Mouse (Mus musculus): ENCODE data around the gene Rps16. TPM values are rescaled to one million over a fixed set of nuclear protein-coding genes. Genes with fewer than 3 reads are reported as not detected.
A peak's percentile ranks its signal among the peaks of the same experiment; 100 is the strongest.

Gene Rps16
- polyA plus RNA-seq, 1 experiment from 2014 or later, result 580 TPM

DNA sequence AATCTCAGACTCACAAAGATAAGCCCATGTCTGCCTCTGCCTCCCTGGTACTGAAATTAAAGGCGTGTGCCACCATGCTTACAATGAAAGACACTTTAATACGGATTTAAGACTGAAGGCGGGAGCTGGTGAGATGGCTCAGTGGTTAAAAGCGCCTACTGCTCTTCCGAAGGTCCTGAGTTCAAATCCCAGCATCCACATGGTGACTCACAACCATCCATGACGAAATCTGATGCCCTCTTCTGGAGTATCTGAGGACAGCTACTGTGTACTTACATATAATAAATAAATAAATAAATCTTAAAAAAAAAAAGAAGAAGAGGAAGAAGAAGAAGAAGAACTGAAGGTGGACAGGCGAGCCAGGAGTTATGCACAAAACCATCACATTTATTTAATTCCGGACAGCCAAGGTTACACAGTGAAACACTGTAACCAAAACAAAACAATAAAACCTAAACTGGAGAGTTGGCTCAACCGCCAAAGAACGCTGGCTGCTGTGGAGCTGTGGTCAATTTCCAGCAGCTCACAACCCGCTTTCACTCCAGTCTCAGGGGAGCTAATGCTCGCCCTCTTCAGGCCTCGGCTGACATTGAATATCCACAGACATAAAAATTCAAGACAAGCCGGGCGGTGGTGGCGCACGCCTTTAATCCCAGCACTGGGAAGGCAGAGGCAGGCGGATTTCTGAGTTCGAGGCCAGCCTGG is 11.1 kb upstream of the Rps16 start:
- Histone ChIP-seq H3K27me3 (ENCODE audit: control insufficient read depth, insufficient read depth, low read length) (no peaks in the 10 kb centered on the region), H3K36me3 (ENCODE audit: control insufficient read depth, insufficient read depth, low read length) (0 out of 2 replicates have a peak, but pooled peaks cover 5% of the 10 kb centered on the region), H3K9me3 (ENCODE audit: control insufficient read depth, low read length) (no peaks in the 10 kb centered on the region), H3K9ac (replicated peaks; ENCODE audit: low read length) (no peak overlapping the region; the same call in 1 of the 2 replicates), H3K4me1 (ENCODE audit: control insufficient read depth, insufficient read depth, low read length) (peaks cover 8% of the 10 kb centered on the region; the same call in 1 of the 2 replicates), H3K4me2 (ENCODE audit: low read length) (peak overlapping the region; percentile 86), H3K27ac (replicated peaks; ENCODE audit: low read depth, low read length) (peak overlapping the region; percentile 77), H3K4me3 (replicated peaks; ENCODE audit: low read depth, low read length) (peak overlapping the region; percentile 98)
- ATAC-seq (ENCODE audit: low FRiP score, low TSS enrichment), result no peak
- 78% methylated on average over 19 of the region's 19 CpGs for WGBS
- peak; percentile 33 for DNase-seq

DNA sequence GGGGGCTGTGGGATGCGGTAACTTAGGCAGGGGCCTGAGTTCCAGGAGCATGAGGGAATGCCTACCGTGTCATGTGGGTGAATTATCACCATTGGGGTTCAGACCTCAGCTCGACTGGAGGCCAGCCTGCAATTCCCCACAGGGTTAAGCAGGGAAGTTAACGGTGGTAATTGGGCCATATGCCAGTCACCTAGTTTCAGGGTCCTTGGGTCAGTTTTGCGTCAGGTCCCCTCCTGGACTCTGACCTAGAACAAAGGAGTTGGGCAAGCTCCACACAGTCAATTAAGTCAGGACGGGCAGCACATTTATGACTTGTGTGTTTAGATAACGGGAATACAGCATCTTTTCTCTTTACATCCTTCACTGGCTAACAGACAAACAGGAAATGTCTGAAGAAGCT is 9.1 kb upstream of the Rps16 start:
- Histone ChIP-seq H3K4me1 (ENCODE audit: control insufficient read depth, insufficient read depth, low read length) (peaks cover 8% of the 10 kb centered on the region; the same call in 1 of the 2 replicates), H3K9ac (replicated peaks; ENCODE audit: low read length) (no peak overlapping the region), H3K9me3 (ENCODE audit: control insufficient read depth, low read length) (no peaks in the 10 kb centered on the region), H3K36me3 (ENCODE audit: control insufficient read depth, insufficient read depth, low read length) (no peaks in the 10 kb centered on the region), H3K27me3 (ENCODE audit: control insufficient read depth, insufficient read depth, low read length) (no peaks in the 10 kb centered on the region), H3K4me2 (ENCODE audit: low read length) (no peak overlapping the region), H3K27ac (replicated peaks; ENCODE audit: low read depth, low read length) (no peak overlapping the region), H3K4me3 (replicated peaks; ENCODE audit: low read depth, low read length) (no peak overlapping the region)
- ATAC-seq (ENCODE audit: low FRiP score, low TSS enrichment) (no peak), DNase-seq (no peak)
- WGBS, result 58% methylated on average over 7 of the region's 7 CpGs

DNA sequence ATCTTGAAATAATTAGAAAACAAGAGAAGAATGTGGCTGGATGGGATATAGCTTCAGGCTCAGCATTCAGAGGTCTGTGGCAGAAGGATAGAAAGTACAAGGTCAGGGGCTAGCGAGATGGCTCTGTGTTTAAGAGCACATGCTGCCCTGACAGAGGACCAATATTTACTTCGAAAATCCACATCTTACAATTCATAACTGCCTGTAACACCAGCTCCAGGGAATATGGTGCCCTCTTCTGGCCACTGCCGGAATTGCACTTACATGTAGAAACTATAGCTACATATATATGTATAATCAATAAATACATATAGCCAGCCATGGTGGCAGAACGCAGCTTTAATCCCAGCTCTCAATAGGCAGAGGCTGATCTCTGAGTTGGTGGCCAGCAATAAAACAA is 5.8 kb upstream of the Rps16 start:
- ATAC-seq (ENCODE audit: low FRiP score, low TSS enrichment) (peak; percentile 24), DNase-seq (peak; percentile 88)
- 5% methylated on average over 4 of the region's 4 CpGs for WGBS
- H3K4me3 ChIP-seq (replicated peaks; ENCODE audit: low read depth, low read length), result no peak overlapping the region
- H3K27ac ChIP-seq (replicated peaks; ENCODE audit: low read depth, low read length), result no peak overlapping the region
- no peak overlapping the region for H3K9ac ChIP-seq (replicated peaks; ENCODE audit: low read length)
- H3K4me1 ChIP-seq (ENCODE audit: control insufficient read depth, insufficient read depth, low read length), result peaks cover 1% of the 10 kb centered on the region; the same call in 1 of the 2 replicates
- H3K36me3 ChIP-seq (ENCODE audit: control insufficient read depth, insufficient read depth, low read length), result no peaks in the 10 kb centered on the region
- no peak overlapping the region for H3K4me2 ChIP-seq (ENCODE audit: low read length)
- H3K27me3 ChIP-seq (ENCODE audit: control insufficient read depth, insufficient read depth, low read length), result no peaks in the 10 kb centered on the region
- H3K9me3 ChIP-seq (ENCODE audit: control insufficient read depth, low read length), result no peaks in the 10 kb centered on the region

DNA sequence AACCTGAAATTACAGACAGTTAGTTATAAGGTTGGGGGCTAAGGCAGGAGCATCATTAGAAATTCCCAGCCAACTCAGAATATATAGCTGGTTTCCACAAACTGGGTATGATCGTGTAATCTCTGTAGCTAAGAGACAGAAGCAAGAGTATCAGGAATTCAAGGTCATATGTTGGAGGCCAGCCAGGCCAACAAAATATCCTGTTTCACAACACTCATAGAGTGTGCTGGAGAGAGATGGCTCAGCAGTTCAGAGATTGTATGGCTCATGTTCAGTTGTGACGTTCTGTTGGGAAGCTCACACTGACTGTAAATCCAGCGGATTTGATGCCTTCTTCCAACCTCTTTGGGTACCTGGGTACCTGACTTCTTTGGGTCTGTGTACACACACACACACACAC is 2.7 kb upstream of the Rps16 start:
- Histone ChIP-seq H3K4me2 (ENCODE audit: low read length) (no peak overlapping the region), H3K36me3 (ENCODE audit: control insufficient read depth, insufficient read depth, low read length) (peaks cover 6% of the 10 kb centered on the region; the same call in 1 of the 2 replicates), H3K4me3 (replicated peaks; ENCODE audit: low read depth, low read length) (no peak overlapping the region), H3K4me1 (ENCODE audit: control insufficient read depth, insufficient read depth, low read length) (peaks cover 11% of the 10 kb centered on the region), H3K27ac (replicated peaks; ENCODE audit: low read depth, low read length) (no peak overlapping the region), H3K9ac (replicated peaks; ENCODE audit: low read length) (no peak overlapping the region), H3K9me3 (ENCODE audit: control insufficient read depth, low read length) (no peaks in the 10 kb centered on the region), H3K27me3 (ENCODE audit: control insufficient read depth, insufficient read depth, low read length) (no peaks in the 10 kb centered on the region)
- WGBS, result 88% methylated on average over 3 of the region's 3 CpGs
- ATAC-seq (ENCODE audit: low FRiP score, low TSS enrichment), result no peak
- DNase-seq, result no peak

DNA sequence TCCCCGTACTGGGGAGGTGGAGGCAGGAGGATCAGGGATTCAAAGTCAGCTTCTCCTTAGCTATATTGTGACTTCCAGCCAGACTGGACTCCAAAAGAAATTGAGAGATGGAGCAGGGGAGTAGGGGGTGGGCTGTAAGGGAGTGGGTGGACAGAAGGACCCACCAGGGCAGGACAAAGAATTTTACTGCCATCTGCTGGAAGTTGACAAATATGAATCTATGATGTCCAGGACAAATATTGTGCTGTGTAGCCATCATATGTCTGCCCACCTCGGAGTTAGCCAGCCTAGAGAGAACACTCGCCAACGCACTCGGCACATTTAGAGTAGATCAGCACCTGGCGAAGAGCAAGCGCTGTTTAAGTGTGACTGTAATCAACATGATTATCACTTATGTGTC is 1.9 kb upstream of the Rps16 start:
- no peak overlapping the region for H3K9ac ChIP-seq (replicated peaks; ENCODE audit: low read length)
- WGBS, result 86% methylated on average over 7 of the region's 7 CpGs
- H3K4me2 ChIP-seq (ENCODE audit: low read length), result no peak overlapping the region

DNA sequence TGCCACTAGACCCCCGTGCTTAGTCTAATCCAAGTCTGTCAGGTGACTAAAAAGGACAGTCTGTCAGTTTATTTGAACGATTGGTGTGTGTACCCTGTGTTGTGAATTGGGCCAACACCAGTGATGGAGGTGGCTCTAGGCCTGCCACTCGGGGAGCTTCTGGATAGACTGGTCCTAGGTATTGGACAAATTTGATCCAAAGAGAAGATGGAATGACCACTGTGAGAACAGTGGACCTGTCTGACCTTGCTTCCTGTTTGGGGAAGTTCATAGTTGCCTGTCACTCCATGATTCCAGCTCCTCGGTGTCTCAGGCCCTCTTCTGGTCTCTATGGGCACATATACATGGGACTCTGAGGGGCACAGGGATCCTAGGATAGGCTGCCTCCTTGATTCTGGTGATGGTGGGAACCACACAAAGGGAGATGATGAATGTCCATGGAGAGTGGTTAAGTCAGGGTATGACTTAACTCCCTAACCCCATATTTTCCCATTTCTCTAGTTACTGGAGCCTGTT is 1.3 kb downstream of the Rps16 start:
- Histone ChIP-seq H3K36me3 (ENCODE audit: control insufficient read depth, insufficient read depth, low read length) (peaks cover 27% of the 10 kb centered on the region), H3K4me2 (ENCODE audit: low read length) (peak overlapping the region; percentile 98), H3K9ac (replicated peaks; ENCODE audit: low read length) (peak overlapping the region; percentile 89), H3K9me3 (ENCODE audit: control insufficient read depth, low read length) (no peaks in the 10 kb centered on the region), H3K4me1 (ENCODE audit: control insufficient read depth, insufficient read depth, low read length) (peaks cover 11% of the 10 kb centered on the region), H3K27me3 (ENCODE audit: control insufficient read depth, insufficient read depth, low read length) (no peaks in the 10 kb centered on the region), H3K27ac (replicated peaks; ENCODE audit: low read depth, low read length) (no peak overlapping the region), H3K4me3 (replicated peaks; ENCODE audit: low read depth, low read length) (peak overlapping the region; percentile 91)
- 44% methylated on average over 4 of the region's 4 CpGs for WGBS
- ATAC-seq (ENCODE audit: low FRiP score, low TSS enrichment) (no peak), DNase-seq (no peak)

More for the DNA sequence above, 1.9 kb upstream of the Rps16 start:
- Histone ChIP-seq H3K36me3 (ENCODE audit: control insufficient read depth, insufficient read depth, low read length) (peaks cover 14% of the 10 kb centered on the region), H3K9me3 (ENCODE audit: control insufficient read depth, low read length) (no peaks in the 10 kb centered on the region), H3K4me1 (ENCODE audit: control insufficient read depth, insufficient read depth, low read length) (peaks cover 11% of the 10 kb centered on the region), H3K27ac (replicated peaks; ENCODE audit: low read depth, low read length) (no peak overlapping the region), H3K27me3 (ENCODE audit: control insufficient read depth, insufficient read depth, low read length) (no peaks in the 10 kb centered on the region), H3K4me3 (replicated peaks; ENCODE audit: low read depth, low read length) (no peak overlapping the region)
- ATAC-seq (ENCODE audit: low FRiP score, low TSS enrichment) (no peak), DNase-seq (peak; percentile 65)

DNA sequence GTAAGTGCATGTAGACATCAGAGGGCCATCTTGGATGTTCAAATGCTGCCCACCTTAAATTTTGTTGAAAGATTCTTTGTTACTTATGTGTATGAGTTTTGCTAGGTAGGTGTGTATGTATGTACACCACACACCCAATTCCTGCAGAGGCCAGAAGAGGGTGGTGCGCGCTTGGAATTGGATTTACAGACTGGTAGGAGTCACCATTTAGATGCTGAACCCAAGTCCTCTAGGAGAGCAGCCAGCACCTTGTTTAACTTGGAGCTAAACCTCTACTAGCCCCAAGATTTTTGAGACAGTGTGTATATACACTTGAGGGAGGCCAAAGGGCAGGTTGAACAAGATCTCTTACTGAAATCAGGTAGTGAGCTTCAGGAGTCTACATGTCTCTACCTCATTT is 2.8 kb downstream of the Rps16 start:
- Histone ChIP-seq H3K36me3 (ENCODE audit: control insufficient read depth, insufficient read depth, low read length) (peaks cover 27% of the 10 kb centered on the region), H3K4me3 (replicated peaks; ENCODE audit: low read depth, low read length) (no peak overlapping the region), H3K27ac (replicated peaks; ENCODE audit: low read depth, low read length) (no peak overlapping the region), H3K4me2 (ENCODE audit: low read length) (no peak overlapping the region), H3K9me3 (ENCODE audit: control insufficient read depth, low read length) (no peaks in the 10 kb centered on the region), H3K4me1 (ENCODE audit: control insufficient read depth, insufficient read depth, low read length) (peaks cover 19% of the 10 kb centered on the region), H3K27me3 (ENCODE audit: control insufficient read depth, insufficient read depth, low read length) (no peaks in the 10 kb centered on the region), H3K9ac (replicated peaks; ENCODE audit: low read length) (no peak overlapping the region)
- WGBS, result 97% methylated on average over 2 of the region's 2 CpGs
- ATAC-seq (ENCODE audit: low FRiP score, low TSS enrichment) (no peak), DNase-seq (no peak)

DNA sequence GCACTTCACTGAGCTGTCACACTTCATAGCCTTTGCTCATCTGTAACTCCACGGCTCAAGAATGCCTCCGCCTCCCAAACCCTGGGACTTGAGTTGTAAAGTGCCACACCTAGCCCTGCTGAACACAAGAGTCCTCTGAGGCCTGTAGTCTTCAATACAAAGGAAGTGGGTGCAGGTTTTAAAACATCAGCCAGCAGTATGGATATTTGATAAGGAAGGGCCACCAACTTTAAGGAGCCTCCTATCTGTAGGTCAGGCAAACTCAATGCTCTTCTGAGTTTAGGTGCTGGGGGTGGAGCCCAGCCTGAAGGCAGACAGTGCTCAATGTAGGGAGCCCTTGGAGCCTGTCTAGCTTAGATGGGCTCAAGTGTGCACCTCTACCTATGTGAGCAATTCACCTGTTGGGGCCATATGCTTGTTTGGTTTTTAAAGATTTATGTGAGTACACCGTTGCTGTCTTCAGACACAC is 3.7 kb downstream of the Rps16 start:
- no peak overlapping the region for H3K9ac ChIP-seq (replicated peaks; ENCODE audit: low read length)
- DNase-seq (no peak), ATAC-seq (ENCODE audit: low FRiP score, low TSS enrichment) (no peak)
- H3K9me3 ChIP-seq (ENCODE audit: control insufficient read depth, low read length), result no peaks in the 10 kb centered on the region
- no peaks in the 10 kb centered on the region for H3K27me3 ChIP-seq (ENCODE audit: control insufficient read depth, insufficient read depth, low read length)
- no peak overlapping the region for H3K4me3 ChIP-seq (replicated peaks; ENCODE audit: low read depth, low read length)
- peaks cover 27% of the 10 kb centered on the region for H3K36me3 ChIP-seq (ENCODE audit: control insufficient read depth, insufficient read depth, low read length)
- 86% methylated on average over 3 of the region's 3 CpGs for WGBS
- H3K4me1 ChIP-seq (ENCODE audit: control insufficient read depth, insufficient read depth, low read length), result peaks cover 20% of the 10 kb centered on the region
- H3K27ac ChIP-seq (replicated peaks; ENCODE audit: low read depth, low read length), result no peak overlapping the region
- H3K4me2 ChIP-seq (ENCODE audit: low read length), result no peak overlapping the region

DNA sequence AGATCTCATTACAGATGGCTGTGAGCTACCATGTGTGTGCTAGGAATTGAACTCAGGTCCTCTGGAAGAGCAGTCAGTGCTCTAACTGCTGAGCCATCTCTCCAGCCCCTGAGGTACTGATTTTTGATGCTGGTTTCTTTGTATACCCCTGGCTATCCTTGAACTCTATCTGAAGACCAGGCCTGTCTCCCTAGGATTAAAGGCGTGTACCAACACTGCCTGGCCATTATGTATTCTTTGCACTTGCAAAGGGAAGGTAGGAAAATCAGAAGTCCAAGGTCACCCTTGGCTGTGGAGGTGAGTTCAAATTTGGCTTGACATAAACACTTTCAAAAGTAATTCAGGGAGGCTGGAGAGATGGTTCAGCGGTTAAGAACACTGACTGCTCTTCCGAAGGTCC is 4.1 kb downstream of the Rps16 start:
- Histone ChIP-seq H3K27me3 (ENCODE audit: control insufficient read depth, insufficient read depth, low read length) (no peaks in the 10 kb centered on the region), H3K9ac (replicated peaks; ENCODE audit: low read length) (no peak overlapping the region), H3K27ac (replicated peaks; ENCODE audit: low read depth, low read length) (no peak overlapping the region), H3K9me3 (ENCODE audit: control insufficient read depth, low read length) (no peaks in the 10 kb centered on the region), H3K36me3 (ENCODE audit: control insufficient read depth, insufficient read depth, low read length) (peaks cover 27% of the 10 kb centered on the region), H3K4me2 (ENCODE audit: low read length) (no peak overlapping the region), H3K4me3 (replicated peaks; ENCODE audit: low read depth, low read length) (no peak overlapping the region), H3K4me1 (ENCODE audit: control insufficient read depth, insufficient read depth, low read length) (peaks cover 20% of the 10 kb centered on the region)
- WGBS, result 92% methylated on average over 3 of the region's 3 CpGs
- ATAC-seq (ENCODE audit: low FRiP score, low TSS enrichment) (no peak), DNase-seq (no peak)
